Mouse (Mus musculus) ovary, postnatal 14 days (tissue): ENCODE measurements at regions not wholly inside any gene's neighbourhood (a gene's known extent, or its start where the extent isn't known, plus 50 kb on each side); places are given as distances from the start of the nearest gene placed in this dataset.

ENCODE experiments used
- DNase-seq: peaks from one replicate; pipeline ENCODE4 v3.0.0; 2022; ENCODE audit warnings: low spot score

GRCm38 (mm10) chr11:6785471-6785870 lies 52.0 kb downstream of the Gm11983 start:
- DNase-seq: no peak

GRCm38 (mm10) chr11:6782826-6783225 lies 54.6 kb downstream of the Gm11983 start:
- DNase-seq: no peak

- no peak for DNase-seq
Observed at GRCm38 (mm10) chr11:6779752-6780151, 57.7 kb downstream of the Gm11983 start.

GRCm38 (mm10) chr11:6778596-6779360 lies 58.7 kb downstream of the Gm11983 start:
- DNase-seq: no peak

- no peak for DNase-seq
Observed at GRCm38 (mm10) chr11:6777566-6777965, 59.9 kb downstream of the Gm11983 start.

- no peak for DNase-seq
Observed at GRCm38 (mm10) chr11:6774656-6775055, 62.8 kb downstream of the Gm11983 start.

GRCm38 (mm10) chr11:6773951-6774350 lies 63.5 kb downstream of the Gm11983 start:
- no peak for DNase-seq

GRCm38 (mm10) chr11:6773364-6773763 lies 64.1 kb downstream of the Gm11983 start:
- DNase-seq: no peak

GRCm38 (mm10) chr11:6769437-6769765 lies 68.1 kb downstream of the Gm11983 start:
- DNase-seq: no peak

- peak; percentile 82 for DNase-seq
Observed at GRCm38 (mm10) chr11:6768599-6769436, 68.6 kb downstream of the Gm11983 start.

- no peak for DNase-seq
Observed at GRCm38 (mm10) chr11:6766725-6767124, 70.7 kb downstream of the Gm11983 start.

GRCm38 (mm10) chr11:6765333-6765957 lies 72.0 kb downstream of the Gm11983 start:
- no peak for DNase-seq

GRCm38 (mm10) chr11:6764186-6764585 lies 73.3 kb downstream of the Gm11983 start:
- no peak for DNase-seq

- DNase-seq: no peak
Observed at GRCm38 (mm10) chr11:6763001-6763400, 74.5 kb downstream of the Gm11983 start.

GRCm38 (mm10) chr11:6761876-6762628 lies 75.4 kb downstream of the Gm11983 start:
- DNase-seq: no peak

- no peak for DNase-seq
Observed at GRCm38 (mm10) chr11:6759578-6759977, 77.9 kb downstream of the Gm11983 start.

GRCm38 (mm10) chr11:6739439-6739838 lies 81.1 kb downstream of the Ramp3 start:
- DNase-seq: no peak

- DNase-seq: no peak
Observed at GRCm38 (mm10) chr11:6738581-6738980, 80.3 kb downstream of the Ramp3 start.

- DNase-seq: no peak
Observed at GRCm38 (mm10) chr11:6738163-6738562, 79.8 kb downstream of the Ramp3 start.

GRCm38 (mm10) chr11:6734746-6735430 lies 76.6 kb downstream of the Ramp3 start:
- DNase-seq: no peak

GRCm38 (mm10) chr11:6731505-6731904 lies 73.2 kb downstream of the Ramp3 start:
- DNase-seq: no peak
